Mouse (Mus musculus): ENCODE measurements at regions not wholly inside any gene's neighbourhood (a gene's known extent, or its start where the extent isn't known, plus 50 kb on each side); places are given as distances from the start of the nearest gene placed in this dataset.

GRCm38 (mm10) chr2:109402556-109402955 is 122.0 kb upstream of the Mettl15 start:
- no peak for ATAC-seq (ENCODE audit: insufficient read depth, low read depth)
- no peak for DNase-seq (ENCODE audit: low spot score)
- H3K27ac ChIP-seq (ENCODE audit: low read depth) = no peak overlapping the region
- whole genome bisulfite sequencing = 47% methylated on average over 1 of the region's 1 CpGs
- no peaks in the 10 kb centered on the region for H3K9me3 ChIP-seq (replicated peaks; ENCODE audit: control insufficient read depth, low read length)
- TF ChIP-seq CTCF (IDR thresholded peaks at IDR 0.05; ENCODE audit: low read depth) (no peak), EP300 (IDR thresholded peaks at IDR 0.05; ENCODE audit: low read depth) (no peak)
- no peaks in the 10 kb centered on the region for H3K4me1 ChIP-seq (ENCODE audit: control insufficient read depth, insufficient read depth)
- no peak overlapping the region for H3K4me3 ChIP-seq (ENCODE audit: low read depth, low read length)
- no peaks in the 10 kb centered on the region for H3K27me3 ChIP-seq (ENCODE audit: control insufficient read depth, insufficient read depth, low read length)
- no peaks in the 10 kb centered on the region for H3K36me3 ChIP-seq (replicated peaks; ENCODE audit: control insufficient read depth, insufficient read depth, low read length)
- no peak overlapping the region for H3K9ac ChIP-seq (replicated peaks; ENCODE audit: low read depth, low read length)
- H3K4me2 ChIP-seq (ENCODE audit: low read depth, low read length) = no peak overlapping the region

GRCm38 (mm10) chr2:109404262-109404661 is 123.7 kb upstream of the Mettl15 start:
- no peak overlapping the region for H3K27ac ChIP-seq (ENCODE audit: low read depth)
- DNase-seq (ENCODE audit: low spot score) (no peak), ATAC-seq (ENCODE audit: insufficient read depth, low read depth) (no peak)
- WGBS = 70% methylated on average over 3 of the region's 3 CpGs
- no peak overlapping the region for H3K4me2 ChIP-seq (ENCODE audit: low read depth, low read length)
- TF ChIP-seq EP300 (IDR thresholded peaks at IDR 0.05; ENCODE audit: low read depth) (no peak), CTCF (IDR thresholded peaks at IDR 0.05; ENCODE audit: low read depth) (no peak)
- H3K4me1 ChIP-seq (ENCODE audit: control insufficient read depth, insufficient read depth) = no peaks in the 10 kb centered on the region
- no peak overlapping the region for H3K4me3 ChIP-seq (ENCODE audit: low read depth, low read length)
- H3K9me3 ChIP-seq (replicated peaks; ENCODE audit: control insufficient read depth, low read length) = no peaks in the 10 kb centered on the region
- no peaks in the 10 kb centered on the region for H3K27me3 ChIP-seq (ENCODE audit: control insufficient read depth, insufficient read depth, low read length)
- H3K36me3 ChIP-seq (replicated peaks; ENCODE audit: control insufficient read depth, insufficient read depth, low read length) = no peaks in the 10 kb centered on the region
- no peak overlapping the region for H3K9ac ChIP-seq (replicated peaks; ENCODE audit: low read depth, low read length)

GRCm38 (mm10) chr2:109406591-109407079 is 126.1 kb upstream of the Mettl15 start:
- 61% methylated on average over 7 of the region's 7 CpGs for WGBS
- H3K4me3 ChIP-seq (ENCODE audit: low read depth, low read length) = no peak overlapping the region

GRCm38 (mm10) chr2:109420098-109420497 is 139.6 kb upstream of the Mettl15 start:
- ATAC-seq (ENCODE audit: insufficient read depth, low read depth) (no peak), DNase-seq (ENCODE audit: low spot score) (no peak)
- Histone ChIP-seq H3K9me3 (replicated peaks; ENCODE audit: control insufficient read depth, low read length) (no peaks in the 10 kb centered on the region), H3K27me3 (ENCODE audit: control insufficient read depth, insufficient read depth, low read length) (no peaks in the 10 kb centered on the region), H3K4me2 (ENCODE audit: low read depth, low read length) (no peak overlapping the region), H3K4me1 (ENCODE audit: control insufficient read depth, insufficient read depth) (no peaks in the 10 kb centered on the region), H3K36me3 (replicated peaks; ENCODE audit: control insufficient read depth, insufficient read depth, low read length) (no peaks in the 10 kb centered on the region), H3K4me3 (ENCODE audit: low read depth, low read length) (no peak overlapping the region), H3K27ac (ENCODE audit: low read depth) (no peak overlapping the region), H3K9ac (replicated peaks; ENCODE audit: low read depth, low read length) (no peak overlapping the region)
- TF ChIP-seq EP300 (IDR thresholded peaks at IDR 0.05; ENCODE audit: low read depth) = no peak
- no peak for TF ChIP-seq CTCF (IDR thresholded peaks at IDR 0.05; ENCODE audit: low read depth)

More at GRCm38 (mm10) chr2:109406591-109407079, 126.1 kb upstream of the Mettl15 start:
- Histone ChIP-seq H3K9ac (replicated peaks; ENCODE audit: low read depth, low read length) (no peak overlapping the region), H3K4me2 (ENCODE audit: low read depth, low read length) (no peak overlapping the region), H3K9me3 (replicated peaks; ENCODE audit: control insufficient read depth, low read length) (no peaks in the 10 kb centered on the region), H3K4me1 (ENCODE audit: control insufficient read depth, insufficient read depth) (no peaks in the 10 kb centered on the region), H3K36me3 (replicated peaks; ENCODE audit: control insufficient read depth, insufficient read depth, low read length) (no peaks in the 10 kb centered on the region), H3K27me3 (ENCODE audit: control insufficient read depth, insufficient read depth, low read length) (no peaks in the 10 kb centered on the region), H3K27ac (ENCODE audit: low read depth) (no peak overlapping the region)
- TF ChIP-seq EP300 (IDR thresholded peaks at IDR 0.05; ENCODE audit: low read depth) = no peak
- TF ChIP-seq CTCF (IDR thresholded peaks at IDR 0.05; ENCODE audit: low read depth) = no peak
- ATAC-seq (ENCODE audit: insufficient read depth, low read depth) = no peak
- DNase-seq (ENCODE audit: low spot score) = no peak

GRCm38 (mm10) chr2:109431183-109431582 is 150.6 kb upstream of the Mettl15 start:
- Histone ChIP-seq H3K9me3 (replicated peaks; ENCODE audit: control insufficient read depth, low read length) (no peaks in the 10 kb centered on the region), H3K36me3 (replicated peaks; ENCODE audit: control insufficient read depth, insufficient read depth, low read length) (no peaks in the 10 kb centered on the region), H3K27ac (ENCODE audit: low read depth) (no peak overlapping the region), H3K4me1 (ENCODE audit: control insufficient read depth, insufficient read depth) (no peaks in the 10 kb centered on the region), H3K27me3 (ENCODE audit: control insufficient read depth, insufficient read depth, low read length) (no peaks in the 10 kb centered on the region), H3K4me3 (ENCODE audit: low read depth, low read length) (no peak overlapping the region), H3K4me2 (ENCODE audit: low read depth, low read length) (no peak overlapping the region), H3K9ac (replicated peaks; ENCODE audit: low read depth, low read length) (no peak overlapping the region)
- 62% methylated on average over 3 of the region's 3 CpGs for WGBS
- ATAC-seq (ENCODE audit: insufficient read depth, low read depth) (no peak), DNase-seq (ENCODE audit: low spot score) (no peak)
- no peak for TF ChIP-seq CTCF (IDR thresholded peaks at IDR 0.05; ENCODE audit: low read depth)
- no peak for TF ChIP-seq EP300 (IDR thresholded peaks at IDR 0.05; ENCODE audit: low read depth)

GRCm38 (mm10) chr2:109442551-109443120 is 162.1 kb upstream of the Mettl15 start:
- H3K4me1 ChIP-seq (ENCODE audit: control insufficient read depth, insufficient read depth) = no peaks in the 10 kb centered on the region
- H3K27me3 ChIP-seq (ENCODE audit: control insufficient read depth, insufficient read depth, low read length) = no peaks in the 10 kb centered on the region
- no peak overlapping the region for H3K9ac ChIP-seq (replicated peaks; ENCODE audit: low read depth, low read length)
- ATAC-seq (ENCODE audit: insufficient read depth, low read depth) = no peak
- 72% methylated on average over 3 of the region's 3 CpGs for WGBS
- no peaks in the 10 kb centered on the region for H3K36me3 ChIP-seq (replicated peaks; ENCODE audit: control insufficient read depth, insufficient read depth, low read length)
- H3K4me3 ChIP-seq (ENCODE audit: low read depth, low read length) = no peak overlapping the region
- TF ChIP-seq CTCF (IDR thresholded peaks at IDR 0.05; ENCODE audit: low read depth) = no peak
- no peak for TF ChIP-seq EP300 (IDR thresholded peaks at IDR 0.05; ENCODE audit: low read depth)
- H3K27ac ChIP-seq (ENCODE audit: low read depth) = no peak overlapping the region
- H3K4me2 ChIP-seq (ENCODE audit: low read depth, low read length) = no peak overlapping the region
- no peaks in the 10 kb centered on the region for H3K9me3 ChIP-seq (replicated peaks; ENCODE audit: control insufficient read depth, low read length)
- DNase-seq (ENCODE audit: low spot score) = no peak
